Mouse (Mus musculus): ENCODE data around the gene Svs1. TPM values are rescaled to one million over a fixed set of nuclear protein-coding genes. Genes with fewer than 3 reads are reported as not detected.

Svs1 gene
- polyA plus RNA-seq, 1 experiment = not detected

GRCm38 (mm10) chr6:49008420-49009160 lies 21.9 kb downstream of the Svs1 start:
- no peak for TF ChIP-seq TCF12 (IDR thresholded peaks at IDR 0.05; ENCODE audit: insufficient read depth, poor library complexity, severe bottlenecking)
- no peak for TF ChIP-seq REST (IDR thresholded peaks at IDR 0.05; ENCODE audit: insufficient read depth, insufficient read length)
- no peak for TF ChIP-seq POLR2A (IDR thresholded peaks at IDR 0.05; ENCODE audit: insufficient read length, low read depth)
- no peak for TF ChIP-seq E2F4 (IDR thresholded peaks at IDR 0.05; ENCODE audit: insufficient read depth)
- TF ChIP-seq MAX (IDR thresholded peaks at IDR 0.05; ENCODE audit: low read depth) = no peak
- no peak for TF ChIP-seq USF1 (IDR thresholded peaks at IDR 0.05; ENCODE audit: low read depth)
- TF ChIP-seq POLR2AphosphoS2 (IDR thresholded peaks at IDR 0.05; ENCODE audit: insufficient read length, low read depth) = no peak
- no peak for TF ChIP-seq MYOG (IDR thresholded peaks at IDR 0.05; ENCODE audit: control insufficient read depth in 1 of 3, insufficient read depth in 1 of 3, insufficient read length in 2 of 3, low read depth in 2 of 3)
- no peak for TF ChIP-seq MYOD1 (IDR thresholded peaks at IDR 0.05; ENCODE audit: control insufficient read depth in 1 of 3, insufficient read length in 2 of 3, low read depth in 2 of 3)
- TF ChIP-seq SRF (IDR thresholded peaks at IDR 0.05; ENCODE audit: control insufficient read depth, insufficient read length, low read depth) = no peak
- TF ChIP-seq TCF3 (IDR thresholded peaks at IDR 0.05; ENCODE audit: insufficient read length, low read depth) = no peak
- TF ChIP-seq CEBPB (IDR thresholded peaks at IDR 0.05; ENCODE audit: insufficient read depth, poor library complexity, severe bottlenecking) = no peak
- Histone ChIP-seq H3K27me3 (ENCODE audit: control insufficient read depth, insufficient read depth, insufficient read length) (peaks cover 5% of the 10 kb centered on the region), H3K4me3 (no peak overlapping the region), H3K79me2 (ENCODE audit: control insufficient read depth, insufficient read depth) (no peaks in the 10 kb centered on the region), H3K36me3 (ENCODE audit: control insufficient read depth, insufficient read depth) (no peaks in the 10 kb centered on the region), H3K4me2 (ENCODE audit: low read depth) (peak overlapping the region; percentile 74), H3ac (ENCODE audit: control insufficient read depth, insufficient read length) (no peak overlapping the region)

GRCm38 (mm10) chr6:49009161-49009555 lies 22.5 kb downstream of the Svs1 start:
- H3K79me2 ChIP-seq (ENCODE audit: control insufficient read depth, insufficient read depth) = no peaks in the 10 kb centered on the region
- no peak overlapping the region for H3ac ChIP-seq (ENCODE audit: control insufficient read depth, insufficient read length)
- TF ChIP-seq E2F4 (IDR thresholded peaks at IDR 0.05; ENCODE audit: insufficient read depth) (no peak), POLR2A (IDR thresholded peaks at IDR 0.05; ENCODE audit: insufficient read length, low read depth) (no peak), USF1 (IDR thresholded peaks at IDR 0.05; ENCODE audit: low read depth) (no peak), MYOG (IDR thresholded peaks at IDR 0.05; ENCODE audit: control insufficient read depth in 1 of 3, insufficient read depth in 1 of 3, insufficient read length in 2 of 3, low read depth in 2 of 3) (no peak), REST (IDR thresholded peaks at IDR 0.05; ENCODE audit: insufficient read depth, insufficient read length) (no peak)
- H3K36me3 ChIP-seq (ENCODE audit: control insufficient read depth, insufficient read depth) = no peaks in the 10 kb centered on the region
- peaks cover 5% of the 10 kb centered on the region for H3K27me3 ChIP-seq (ENCODE audit: control insufficient read depth, insufficient read depth, insufficient read length)
- no peak overlapping the region for H3K4me2 ChIP-seq (ENCODE audit: low read depth)
- H3K4me3 ChIP-seq = no peak overlapping the region

- no peaks in the 10 kb centered on the region for H3K79me2 ChIP-seq (ENCODE audit: control insufficient read depth, insufficient read depth)
- TF ChIP-seq MAX (IDR thresholded peaks at IDR 0.05; ENCODE audit: low read depth) (no peak), MYOD1 (IDR thresholded peaks at IDR 0.05; ENCODE audit: control insufficient read depth in 1 of 3, insufficient read length in 2 of 3, low read depth in 2 of 3) (no peak), TCF3 (IDR thresholded peaks at IDR 0.05; ENCODE audit: insufficient read length, low read depth) (no peak), USF1 (IDR thresholded peaks at IDR 0.05; ENCODE audit: low read depth) (no peak), SRF (IDR thresholded peaks at IDR 0.05; ENCODE audit: control insufficient read depth, insufficient read length, low read depth) (no peak), TCF12 (IDR thresholded peaks at IDR 0.05; ENCODE audit: insufficient read depth, poor library complexity, severe bottlenecking) (no peak), E2F4 (IDR thresholded peaks at IDR 0.05; ENCODE audit: insufficient read depth) (no peak), REST (IDR thresholded peaks at IDR 0.05; ENCODE audit: insufficient read depth, insufficient read length) (no peak)
- no peak overlapping the region for H3ac ChIP-seq (ENCODE audit: control insufficient read depth, insufficient read length)
- no peak overlapping the region for H3K4me3 ChIP-seq
- H3K27me3 ChIP-seq (ENCODE audit: control insufficient read depth, insufficient read depth, insufficient read length) = peaks cover 5% of the 10 kb centered on the region
- no peaks in the 10 kb centered on the region for H3K36me3 ChIP-seq (ENCODE audit: control insufficient read depth, insufficient read depth)
- no peak overlapping the region for H3K4me2 ChIP-seq (ENCODE audit: low read depth)
Observed at GRCm38 (mm10) chr6:49009665-49010064, 23.0 kb downstream of the Svs1 start.

- Histone ChIP-seq H3K27me3 (ENCODE audit: control insufficient read depth, insufficient read depth, insufficient read length) (peaks cover 5% of the 10 kb centered on the region), H3K36me3 (ENCODE audit: control insufficient read depth, insufficient read depth) (no peaks in the 10 kb centered on the region), H3K4me3 (no peak overlapping the region), H3K79me2 (ENCODE audit: control insufficient read depth, insufficient read depth) (no peaks in the 10 kb centered on the region), H3ac (ENCODE audit: control insufficient read depth, insufficient read length) (no peak overlapping the region), H3K4me2 (ENCODE audit: low read depth) (no peak overlapping the region)
- no peak for TF ChIP-seq TCF12 (IDR thresholded peaks at IDR 0.05; ENCODE audit: insufficient read depth, poor library complexity, severe bottlenecking)
- TF ChIP-seq USF1 (IDR thresholded peaks at IDR 0.05; ENCODE audit: low read depth) = no peak
- no peak for TF ChIP-seq MYOD1 (IDR thresholded peaks at IDR 0.05; ENCODE audit: control insufficient read depth in 1 of 3, insufficient read length in 2 of 3, low read depth in 2 of 3)
- TF ChIP-seq MAX (IDR thresholded peaks at IDR 0.05; ENCODE audit: low read depth) = no peak
- no peak for TF ChIP-seq CEBPB (IDR thresholded peaks at IDR 0.05; ENCODE audit: insufficient read depth, poor library complexity, severe bottlenecking)
- TF ChIP-seq POLR2AphosphoS2 (IDR thresholded peaks at IDR 0.05; ENCODE audit: insufficient read length, low read depth) = no peak
- TF ChIP-seq SRF (IDR thresholded peaks at IDR 0.05; ENCODE audit: control insufficient read depth, insufficient read length, low read depth) = no peak
- no peak for TF ChIP-seq REST (IDR thresholded peaks at IDR 0.05; ENCODE audit: insufficient read depth, insufficient read length)
- TF ChIP-seq POLR2A (IDR thresholded peaks at IDR 0.05; ENCODE audit: insufficient read length, low read depth) = no peak
- no peak for TF ChIP-seq TCF3 (IDR thresholded peaks at IDR 0.05; ENCODE audit: insufficient read length, low read depth)
- TF ChIP-seq MYOG (IDR thresholded peaks at IDR 0.05; ENCODE audit: control insufficient read depth in 1 of 3, insufficient read depth in 1 of 3, insufficient read length in 2 of 3, low read depth in 2 of 3) = no peak
- TF ChIP-seq E2F4 (IDR thresholded peaks at IDR 0.05; ENCODE audit: insufficient read depth) = no peak
Observed at GRCm38 (mm10) chr6:49011191-49011590, 24.5 kb downstream of the Svs1 start.

- Histone ChIP-seq H3K27me3 (ENCODE audit: control insufficient read depth, insufficient read depth, insufficient read length) (peaks cover 5% of the 10 kb centered on the region), H3K4me2 (ENCODE audit: low read depth) (no peak overlapping the region), H3K4me3 (no peak overlapping the region), H3K36me3 (ENCODE audit: control insufficient read depth, insufficient read depth) (no peaks in the 10 kb centered on the region), H3ac (ENCODE audit: control insufficient read depth, insufficient read length) (no peak overlapping the region), H3K79me2 (ENCODE audit: control insufficient read depth, insufficient read depth) (no peaks in the 10 kb centered on the region)
- TF ChIP-seq POLR2AphosphoS2 (IDR thresholded peaks at IDR 0.05; ENCODE audit: insufficient read length, low read depth) (no peak), MYOD1 (IDR thresholded peaks at IDR 0.05; ENCODE audit: control insufficient read depth in 1 of 3, insufficient read length in 2 of 3, low read depth in 2 of 3) (no peak), MAX (IDR thresholded peaks at IDR 0.05; ENCODE audit: low read depth) (no peak), TCF12 (IDR thresholded peaks at IDR 0.05; ENCODE audit: insufficient read depth, poor library complexity, severe bottlenecking) (no peak), POLR2A (IDR thresholded peaks at IDR 0.05; ENCODE audit: insufficient read length, low read depth) (no peak), CEBPB (IDR thresholded peaks at IDR 0.05; ENCODE audit: insufficient read depth, poor library complexity, severe bottlenecking) (no peak), SRF (IDR thresholded peaks at IDR 0.05; ENCODE audit: control insufficient read depth, insufficient read length, low read depth) (no peak), USF1 (IDR thresholded peaks at IDR 0.05; ENCODE audit: low read depth) (no peak), TCF3 (IDR thresholded peaks at IDR 0.05; ENCODE audit: insufficient read length, low read depth) (no peak), MYOG (IDR thresholded peaks at IDR 0.05; ENCODE audit: control insufficient read depth in 1 of 3, insufficient read depth in 1 of 3, insufficient read length in 2 of 3, low read depth in 2 of 3) (no peak), E2F4 (IDR thresholded peaks at IDR 0.05; ENCODE audit: insufficient read depth) (no peak), REST (IDR thresholded peaks at IDR 0.05; ENCODE audit: insufficient read depth, insufficient read length) (no peak)
Observed at GRCm38 (mm10) chr6:49013023-49013422, 26.4 kb downstream of the Svs1 start.

Measured in myocyte (in vitro differentiated cells).